Comparison of ENCODE assay signal across 14 mouse cellular contexts in genomic region chr16:92822676-92823075, GRCm38 (mm10). TPM values are rescaled to one million over a fixed set of nuclear protein-coding genes. Genes with fewer than 3 reads are reported as not detected.
DNase-seq lines count a peak whose midpoint lies in the region; ATAC-seq and TF ChIP-seq lines count a peak whose summit lies in the region.
"Had no signal": no experiment of that assay in that cellular context is flagged by ENCODE, and none has a peak within 500 bp of the region (broad histone marks: within the 10 kb centered on the region; RNA-seq: fewer than 3 reads in every experiment).

No protein-coding gene starts in this region.

- peaks cover 26% of the 10 kb centered on the region for H3K4me1 ChIP-seq in heart, embryonic 13.5 days
- H3K4me1 ChIP-seq in heart, adult 2 months (ENCODE audit: control insufficient read depth, insufficient read depth, low read length) = no peaks in the 10 kb centered on the region; the same call in 1 of the 2 replicates
- H3K4me1 ChIP-seq in spleen, adult 2 months (ENCODE audit: control insufficient read depth, insufficient read depth, insufficient read length) = peaks cover 40% of the 10 kb centered on the region
- H3K4me1 ChIP-seq in liver, embryonic 13.5 days (replicated peaks) = peaks cover 86% of the 10 kb centered on the region

- no peak overlapping the region for H3K9ac ChIP-seq in heart, embryonic 13.5 days
- no peak overlapping the region for H3K9ac ChIP-seq in heart, adult 2 months (ENCODE audit: low read depth, low read length)
- peak overlapping the region; percentile 86 for H3K9ac ChIP-seq in liver, embryonic 13.5 days
- H3K9ac ChIP-seq: kidney, embryonic 15.5 days; midbrain, embryonic 12.5 days had no signal

- TF ChIP-seq POLR2A in heart, adult 2 months (IDR thresholded peaks at IDR 0.05; ENCODE audit: insufficient read depth, low read depth, low read length) = no peak
- no peak for TF ChIP-seq POLR2A in spleen, adult 2 months (IDR thresholded peaks at IDR 0.05; ENCODE audit: low read depth, low read length)

- H3K4me3 ChIP-seq in heart, embryonic 13.5 days = no peak overlapping the region
- no peak overlapping the region for H3K4me3 ChIP-seq in heart, adult 2 months
- H3K4me3 ChIP-seq in spleen, adult 2 months (ENCODE audit: extremely low read depth, insufficient read depth, insufficient read length) = no peak overlapping the region
- peak overlapping the region; percentile 74 for H3K4me3 ChIP-seq in liver, embryonic 13.5 days (replicated peaks)
- H3K4me3 ChIP-seq: kidney, embryonic 15.5 days; layer of hippocampus, adult 2 months; left cerebral cortex, adult 2 months; midbrain, embryonic 12.5 days had no signal

- H3K4me2 ChIP-seq in heart, embryonic 13.5 days = peak overlapping the region; percentile 4; the same call in 1 of the 2 replicates
- H3K4me2 ChIP-seq in liver, embryonic 13.5 days = peak overlapping the region; percentile 82
- H3K4me2 ChIP-seq: kidney, embryonic 15.5 days; midbrain, embryonic 12.5 days had no signal

- intact Hi-C loops in heart, adult 2 months (cut with DNase I) = no loop called here

- no peaks in the 10 kb centered on the region for H3K79me2 ChIP-seq in heart, adult 2 months (replicated peaks; ENCODE audit: control insufficient read depth, insufficient read depth, low read length)

- no peaks in the 10 kb centered on the region for H3K9me3 ChIP-seq in heart, embryonic 13.5 days
- no peaks in the 10 kb centered on the region for H3K9me3 ChIP-seq in liver, embryonic 13.5 days (replicated peaks)
- H3K9me3 ChIP-seq: kidney, embryonic 15.5 days; midbrain, embryonic 12.5 days had no signal

- no peak for DNase-seq in heart, adult 2 months
- no peak for DNase-seq in spleen, adult 2 months (ENCODE audit: low read depth in 1 of 2, low spot score in 2 of 2)
- DNase-seq in spleen, postnatal 14 days (ENCODE audit: low spot score in 2 of 2) = no peak
- no peak for DNase-seq in liver, embryonic 13.5 days
- no peak for DNase-seq in frontal cortex, postnatal 14 days (ENCODE audit: low spot score in 2 of 2)
- DNase-seq: lung, postnatal 14 days; right cerebral cortex, postnatal 14 days had no signal

- TF ChIP-seq CTCF in heart, adult 2 months (IDR thresholded peaks at IDR 0.05) = no peak
- TF ChIP-seq CTCF in spleen, adult 2 months (IDR thresholded peaks at IDR 0.05; ENCODE audit: extremely low read depth, insufficient read depth, insufficient read length, insufficient replicate concordance) = no peak

- H3K27me3 ChIP-seq in heart, embryonic 13.5 days (replicated peaks) = peaks cover 92% of the 10 kb centered on the region
- H3K27me3 ChIP-seq in heart, adult 2 months (ENCODE audit: control insufficient read depth, insufficient read depth, low read length) = no peaks in the 10 kb centered on the region
- no peaks in the 10 kb centered on the region for H3K27me3 ChIP-seq in spleen, adult 2 months (ENCODE audit: control insufficient read depth, insufficient read depth, low read length)
- no peaks in the 10 kb centered on the region for H3K27me3 ChIP-seq in liver, embryonic 13.5 days
- H3K27me3 ChIP-seq: midbrain, embryonic 12.5 days had no signal

- no peak for ATAC-seq in heart, embryonic 13.5 days (ENCODE audit: extremely low read depth, insufficient number of reproducible peaks, low FRiP score, low TSS enrichment)
- ATAC-seq in liver, embryonic 13.5 days (ENCODE audit: low read depth) = no peak
- ATAC-seq in erythroid progenitor cell, adult 5-6 weeks (replicated peaks; ENCODE audit: low FRiP score, poor library complexity, severe bottlenecking) = no peak
- ATAC-seq: hindbrain, embryonic 16.5 days had no signal

- no peaks in the 10 kb centered on the region for H3K36me3 ChIP-seq in heart, embryonic 13.5 days
- H3K36me3 ChIP-seq in heart, adult 2 months (ENCODE audit: control insufficient read depth, insufficient read depth, low read length) = no peaks in the 10 kb centered on the region
- 0 out of 2 replicates have a peak, but pooled peaks cover 1% of the 10 kb centered on the region for H3K36me3 ChIP-seq in spleen, adult 2 months (ENCODE audit: control insufficient read depth, insufficient read depth, low read length)
- H3K36me3 ChIP-seq in liver, embryonic 13.5 days = no peaks in the 10 kb centered on the region; the same call in 1 of the 2 replicates
- H3K36me3 ChIP-seq: kidney, embryonic 15.5 days; midbrain, embryonic 12.5 days had no signal

- 74% methylated on average over 12 of the region's 12 CpGs for WGBS in heart, embryonic 13.5 days
- 74% methylated on average over 12 of the region's 12 CpGs for WGBS in heart, adult 2 months
- WGBS in spleen, adult 2 months = 58% methylated on average over 12 of the region's 12 CpGs
- WGBS in liver, embryonic 13.5 days (ENCODE audit: insufficient replicate concordance) = 63% methylated on average over 12 of the region's 12 CpGs

- TF ChIP-seq EP300 in heart, adult 2 months (IDR thresholded peaks at IDR 0.05; ENCODE audit: insufficient read depth, low read depth, low read length) = no peak

- no peak overlapping the region for H3K27ac ChIP-seq in heart, embryonic 13.5 days (replicated peaks)
- no peak overlapping the region for H3K27ac ChIP-seq in heart, adult 2 months
- peak overlapping the region; percentile 74 for H3K27ac ChIP-seq in spleen, adult 2 months (ENCODE audit: insufficient read depth, low read length)
- H3K27ac ChIP-seq in liver, embryonic 13.5 days = peak overlapping the region; percentile 95
- H3K27ac ChIP-seq: kidney, embryonic 15.5 days; layer of hippocampus, adult 2 months; left cerebral cortex, adult 2 months; midbrain, embryonic 12.5 days had no signal

RNA-seq across cellular contexts. Expression of gene Runx1, which starts 3.3 kb away (rescaled TPM):
- polyA plus RNA-seq in heart, embryonic 13.5 days (2015; fragmentation: Nextera tagmentation; extraction: Ambion mirVana) = 1.1 TPM in 2 replicates
- total RNA-seq in heart, adult 2 months (2021) = 1 to 10 TPM; 1.8 to 2.1 TPM
- 0.97 and 2.4 TPM in 2 replicates for polyA plus RNA-seq in heart, adult 2 months (2012; rRNA removed)
- polyA plus RNA-seq in spleen, adult 2 months (2012; rRNA removed) = 26.7 and 36.4 TPM in 2 replicates
- 5.9 and 6.9 TPM in 2 replicates for polyA plus RNA-seq in liver, embryonic 13.5 days (2015; fragmentation: Nextera tagmentation; extraction: Ambion mirVana)
- total RNA-seq in erythroid progenitor cell, adult 5-6 weeks (2015; ENCODE audit: low replicate concordance) = 66.7 and 107 TPM in 2 replicates
- total RNA-seq in erythroid progenitor cell, adult 5-6 weeks (2017; ENCODE audit: low replicate concordance) = 57.8 and 59.5 TPM in 2 replicates

Comparison
In these comparisons a context has a peak if more than half of its experiments do, and no peak if none do; other contexts are left out.
1. H3K27ac ChIP-seq: peak in spleen, adult 2 months (single experiment) and liver, embryonic 13.5 days (single experiment); none in heart, embryonic 13.5 days (single experiment) and heart, adult 2 months (single experiment).